Comparison of ENCODE assay signal across 14 mouse cellular contexts in the genomic region with DNA sequence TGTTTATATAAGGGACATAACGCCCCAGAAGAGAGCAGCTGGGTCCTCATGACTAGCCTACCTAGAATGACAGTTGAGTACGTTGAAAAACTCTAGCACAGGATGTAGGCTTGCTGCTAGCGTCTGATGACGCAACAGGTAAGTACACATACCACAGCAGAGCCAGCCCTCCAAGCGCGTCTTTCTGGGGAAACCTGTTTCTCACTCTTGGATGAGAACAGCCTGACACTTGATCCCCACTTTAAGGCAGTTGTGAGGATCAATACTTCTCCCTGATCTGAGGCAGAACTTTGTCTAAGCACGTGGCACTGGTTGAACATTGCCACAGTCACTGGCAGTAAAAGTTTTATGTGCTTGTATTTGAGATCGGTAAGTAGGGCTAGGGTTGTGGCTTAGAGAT. TPM values are rescaled to one million over a fixed set of nuclear protein-coding genes. Genes with fewer than 3 reads are reported as not detected.
DNase-seq lines count a peak whose midpoint lies in the region; ATAC-seq lines count a peak whose summit lies in the region.
"Had no signal": no experiment of that assay in that cellular context is flagged by ENCODE, and none has a peak within 500 bp of the region (broad histone marks: within the 10 kb centered on the region; RNA-seq: fewer than 3 reads in every experiment).

No protein-coding gene starts in this region.

- DNase-seq in 416B (ENCODE audit: low read depth): peak; percentile 72
- peak; percentile 72 for DNase-seq in gonadal fat pad, adult 2 months (ENCODE audit: low read depth)
- peak; percentile 39 to 55 for DNase-seq in lung, postnatal 4 days
- no peak for DNase-seq in midbrain, embryonic 11.5 days (ENCODE audit: low spot score, missing footprints)
- DNase-seq in layer of hippocampus, postnatal 25 days (ENCODE audit: extremely low spot score in 1 of 2, low spot score in 1 of 2): no peak
- DNase-seq in embryo, embryonic 10 days (ENCODE audit: low spot score): no peak
- DNase-seq: cerebellum, adult 11-12 months; forebrain, postnatal 0 days; gastrocnemius, postnatal 14 days; kidney, adult 8-10 months; thymus, postnatal 4 days had no signal

- H3K27ac ChIP-seq in liver, embryonic 16.5 days (ENCODE audit: low read length): peak overlapping the region; percentile 37; the same call in 1 of the 2 replicates
- no peak overlapping the region for H3K27ac ChIP-seq in midbrain, embryonic 11.5 days (ENCODE audit: low read depth, low read length)
- H3K27ac ChIP-seq: liver, embryonic 14.5 days; midbrain, embryonic 15.5 days had no signal

- H3K4me3 ChIP-seq in liver, embryonic 16.5 days (ENCODE audit: low read depth, low read length): no peak overlapping the region
- no peak overlapping the region for H3K4me3 ChIP-seq in midbrain, embryonic 11.5 days (ENCODE audit: low read depth, low read length)
- H3K4me3 ChIP-seq: midbrain, embryonic 15.5 days had no signal

- H3K9ac ChIP-seq in liver, embryonic 16.5 days (ENCODE audit: low read depth, low read length): no peak overlapping the region
- no peak overlapping the region for H3K9ac ChIP-seq in midbrain, embryonic 11.5 days (ENCODE audit: low read length)
- H3K9ac ChIP-seq: forebrain, postnatal 0 days; liver, embryonic 14.5 days; midbrain, embryonic 15.5 days had no signal

- H3K4me2 ChIP-seq in liver, embryonic 16.5 days (ENCODE audit: low read depth, low read length): no peak overlapping the region
- H3K4me2 ChIP-seq in midbrain, embryonic 11.5 days: no peak overlapping the region
- H3K4me2 ChIP-seq: midbrain, embryonic 15.5 days had no signal

- no peaks in the 10 kb centered on the region for H3K4me1 ChIP-seq in liver, embryonic 16.5 days (ENCODE audit: control insufficient read depth, low read depth, low read length)
- no peaks in the 10 kb centered on the region for H3K4me1 ChIP-seq in midbrain, embryonic 11.5 days (ENCODE audit: control insufficient read depth, insufficient read depth, low read length)
- H3K4me1 ChIP-seq: midbrain, embryonic 15.5 days had no signal

- H3K36me3 ChIP-seq in liver, embryonic 16.5 days (ENCODE audit: control insufficient read depth, insufficient read depth): peaks cover 94% of the 10 kb centered on the region
- H3K36me3 ChIP-seq in midbrain, embryonic 11.5 days (ENCODE audit: control insufficient read depth, insufficient read depth, low read length): peaks cover 8% of the 10 kb centered on the region; the same call in 1 of the 2 replicates

- no peaks in the 10 kb centered on the region for H3K27me3 ChIP-seq in liver, embryonic 16.5 days (ENCODE audit: control insufficient read depth, insufficient read depth, low read depth, low read length)
- H3K27me3 ChIP-seq in midbrain, embryonic 11.5 days (ENCODE audit: control insufficient read depth, insufficient read depth, low read length): no peaks in the 10 kb centered on the region
- H3K27me3 ChIP-seq: midbrain, embryonic 15.5 days had no signal

- ATAC-seq in liver, embryonic 16.5 days (ENCODE audit: low read depth): peak; percentile 40; the same call in 1 of the 2 replicates
- no peak for ATAC-seq in midbrain, embryonic 11.5 days (ENCODE audit: low FRiP score)
- ATAC-seq: forebrain, postnatal 0 days; midbrain, embryonic 15.5 days had no signal

- WGBS in liver, embryonic 16.5 days (ENCODE audit: insufficient replicate concordance): 68% methylated on average over 8 of the region's 8 CpGs
- WGBS in midbrain, embryonic 11.5 days: 93% methylated on average over 8 of the region's 8 CpGs

- H3K9me3 ChIP-seq in liver, embryonic 16.5 days (replicated peaks; ENCODE audit: control insufficient read depth, low read length): no peaks in the 10 kb centered on the region
- H3K9me3 ChIP-seq in midbrain, embryonic 11.5 days (ENCODE audit: control insufficient read depth, low read length): no peaks in the 10 kb centered on the region
- H3K9me3 ChIP-seq: midbrain, embryonic 15.5 days had no signal

RNA-seq across cellular contexts. Expression of gene Ttpal, which starts 18.3 kb away (rescaled TPM):
- 15.4 and 16.5 TPM in 2 replicates for polyA plus RNA-seq in gonadal fat pad, adult 2 months (2012; rRNA removed)
- polyA plus RNA-seq in liver, embryonic 16.5 days (2015; fragmentation: Nextera tagmentation; extraction: Ambion mirVana): 9.2 and 10.6 TPM in 2 replicates
- 39.9 and 44.5 TPM in 2 replicates for polyA plus RNA-seq in midbrain, embryonic 11.5 days (2014; fragmentation: Nextera tagmentation; extraction: Ambion mirVana)
- 10 to 100 TPM; 47.9 to 61.3 TPM for total RNA-seq in layer of hippocampus, postnatal 25 days (2021)

RNA-seq across cellular contexts. Expression of gene Serinc3, which starts 24.5 kb away (rescaled TPM):
- 605 and 667 TPM in 2 replicates for polyA plus RNA-seq in gonadal fat pad, adult 2 months (2012; rRNA removed)
- 138 and 149 TPM in 2 replicates for polyA plus RNA-seq in liver, embryonic 16.5 days (2015; fragmentation: Nextera tagmentation; extraction: Ambion mirVana)
- 35.0 and 38.8 TPM in 2 replicates for polyA plus RNA-seq in midbrain, embryonic 11.5 days (2014; fragmentation: Nextera tagmentation; extraction: Ambion mirVana)
- 100 to 1,000 TPM; 191 to 207 TPM for total RNA-seq in layer of hippocampus, postnatal 25 days (2021)

RNA-seq across cellular contexts. Expression of gene Pkig, which starts 37.7 kb away (rescaled TPM):
- polyA plus RNA-seq in gonadal fat pad, adult 2 months (2012; rRNA removed): 79.3 and 88.5 TPM in 2 replicates
- polyA plus RNA-seq in liver, embryonic 16.5 days (2015; fragmentation: Nextera tagmentation; extraction: Ambion mirVana): 83.1 and 86.6 TPM in 2 replicates
- polyA plus RNA-seq in midbrain, embryonic 11.5 days (2014; fragmentation: Nextera tagmentation; extraction: Ambion mirVana): 153 and 162 TPM in 2 replicates
- total RNA-seq in layer of hippocampus, postnatal 25 days (2021): 10 to 100 TPM; 86.5 to 94.6 TPM

Comparison
In these comparisons a context has a peak if more than half of its experiments do, and no peak if none do; other contexts are left out.
1. DNase-seq: peak in 416B (single experiment), gonadal fat pad, adult 2 months (single experiment) and lung, postnatal 4 days (2 of 2); none in midbrain, embryonic 11.5 days (single experiment), layer of hippocampus, postnatal 25 days (0 of 2) and embryo, embryonic 10 days (single experiment).